Mouse (Mus musculus) stomach, embryonic 14.5 days (tissue): ENCODE measurements around the gene Gm10663. TPM values are rescaled to one million over a fixed set of nuclear protein-coding genes. Genes with fewer than 3 reads are reported as not detected.

Experiments
- ATAC-seq: fragments of 200-750 bp; cut with Nextera tagmentation; 2 replicates; pipeline ENCODE4 v1.8.0; 2017; ENCODE audit warnings: low read depth, moderate TSS enrichment; ENCODE audit not compliant: insufficient number of reproducible peaks, insufficient read depth, low FRiP score
- H3K27ac ChIP-seq: fragments of 300-500 bp; sonication (generic); 2 replicates; pipeline ENCODE4 v1.5.1; 2014; ENCODE audit warnings: mild to moderate bottlenecking, low read length, moderate library complexity, mixed read lengths
- H3K27me3 ChIP-seq: fragments of 300-500 bp; sonication (generic); 2 replicates; pipeline ENCODE4 v1.6.1; 2014; ENCODE audit warnings: low read length, control low read depth, mixed read lengths; ENCODE audit not compliant: control insufficient read depth, insufficient read depth
- H3K36me3 ChIP-seq: fragments of 300-500 bp; sonication (generic); 2 replicates; pipeline ENCODE4 v1.6.1; 2014; ENCODE audit warnings: mild to moderate bottlenecking, control low read depth, low read length, moderate library complexity, mixed read lengths; ENCODE audit not compliant: control insufficient read depth, insufficient read depth
- H3K4me1 ChIP-seq: fragments of 300-500 bp; sonication (generic); 2 replicates; pipeline ENCODE4 v1.6.1; 2014; ENCODE audit warnings: low read length, control low read depth, mixed read lengths; ENCODE audit not compliant: control insufficient read depth, insufficient read depth
- H3K4me2 ChIP-seq: fragments of 300-500 bp; sonication (generic); replicated peaks from 2 replicates; pipeline ENCODE4 v1.6.1; 2014; ENCODE audit warnings: low read depth, low read length, control low read depth
- H3K4me3 ChIP-seq: fragments of 300-500 bp; sonication (generic); 2 replicates; pipeline ENCODE4 v1.5.1; 2014; ENCODE audit warnings: low read depth, low read length, control low read depth
- H3K9ac ChIP-seq: fragments of 300-500 bp; sonication (generic); replicated peaks from 2 replicates; pipeline ENCODE4 v1.6.1; 2014; ENCODE audit warnings: low read depth, mild to moderate bottlenecking, control low read depth, low read length, moderate library complexity, mixed read lengths
- H3K9me3 ChIP-seq: fragments of 300-500 bp; sonication (generic); 2 replicates; pipeline ENCODE4 v1.6.1; 2016; ENCODE audit warnings: low read depth, low read length, control low read depth; ENCODE audit not compliant: control insufficient read depth
- WGBS: fragments of 180-500 bp; shearing (Covaris S2); extraction: QIAGEN DNeasy Blood & Tissue Kit; methylation state at CpG from one replicate; pipeline ENCODE4 v1.1.7; 2014; 5-methylcytosine and 5-hydroxymethylcytosine counted together
- polyA plus RNA-seq: library from polyadenylated mRNA; unstranded; fragments of >200 nt; fragmentation: Nextera tagmentation; extraction: Ambion mirVana; gene quantifications from 2 replicates; pipeline ENCODE4 v1.2.1, GENCODE M21; 2014

The Gm10663 gene
- polyA plus RNA-seq, 1 experiment from 2014 or later = not detected

DNA sequence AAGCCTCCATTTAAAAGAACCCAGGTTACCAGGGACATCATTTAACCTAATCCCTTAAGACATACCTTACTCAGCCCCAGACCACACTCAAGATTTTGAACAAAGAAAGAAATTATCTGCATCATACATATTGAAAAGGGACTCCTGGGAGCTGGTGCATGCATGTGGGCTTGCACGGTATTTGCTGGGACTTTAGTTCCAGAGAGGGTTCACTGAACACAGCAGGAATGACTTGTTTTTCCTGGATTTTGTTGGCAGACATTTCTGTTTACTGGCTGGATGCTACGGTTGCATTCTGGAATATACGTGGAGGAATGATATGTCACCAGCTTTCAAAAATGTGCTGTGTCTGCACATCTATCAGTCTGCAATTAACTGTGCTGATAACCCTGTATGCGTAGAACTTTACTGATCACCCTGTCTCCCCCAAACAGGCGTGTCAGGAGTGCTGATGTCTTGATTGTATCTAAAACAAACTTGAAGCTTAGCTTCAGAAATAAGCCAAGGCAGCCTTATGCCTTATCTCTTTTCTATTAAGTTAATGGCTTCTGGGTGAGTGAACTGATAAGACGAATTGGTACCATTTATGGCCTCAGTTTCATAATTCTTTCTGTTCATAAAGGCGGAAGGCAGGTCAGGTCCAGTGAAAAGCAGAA lies 23.1 kb downstream of the Gm10663 start:
- H3K27me3 ChIP-seq = no peaks in the 10 kb centered on the region
- H3K4me3 ChIP-seq = no peak overlapping the region
- no peaks in the 10 kb centered on the region for H3K36me3 ChIP-seq
- H3K4me2 ChIP-seq = no peak overlapping the region
- no peaks in the 10 kb centered on the region for H3K9me3 ChIP-seq
- no peak overlapping the region for H3K27ac ChIP-seq
- 43% methylated on average over 7 of the region's 7 CpGs for WGBS
- no peak for ATAC-seq
- no peaks in the 10 kb centered on the region for H3K4me1 ChIP-seq
- H3K9ac ChIP-seq = no peak overlapping the region

DNA sequence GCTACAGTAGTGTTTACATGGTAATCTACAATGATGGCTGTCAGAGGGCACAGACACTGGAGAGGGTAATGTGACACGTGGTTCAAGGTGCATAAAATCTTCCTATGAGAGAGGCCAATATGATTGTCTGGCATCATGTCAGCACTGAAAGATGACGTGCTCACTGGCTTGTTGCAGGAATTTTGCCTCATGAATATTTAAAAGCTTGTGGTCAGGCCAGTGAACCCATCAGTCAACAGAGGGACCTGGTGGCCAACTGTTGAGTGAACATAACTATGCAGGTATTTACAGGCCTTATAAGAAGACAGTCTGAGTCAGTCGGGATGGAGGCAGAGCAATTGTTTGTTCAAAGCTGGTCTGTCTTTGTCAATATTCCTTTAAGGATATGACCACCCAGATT lies 24.9 kb downstream of the Gm10663 start:
- Histone ChIP-seq H3K4me2 (no peak overlapping the region), H3K4me3 (no peak overlapping the region), H3K36me3 (no peaks in the 10 kb centered on the region), H3K27ac (no peak overlapping the region), H3K4me1 (no peaks in the 10 kb centered on the region), H3K9me3 (no peaks in the 10 kb centered on the region), H3K9ac (no peak overlapping the region), H3K27me3 (no peaks in the 10 kb centered on the region)
- WGBS = 58% methylated on average over 3 of the region's 3 CpGs
- ATAC-seq = no peak

DNA sequence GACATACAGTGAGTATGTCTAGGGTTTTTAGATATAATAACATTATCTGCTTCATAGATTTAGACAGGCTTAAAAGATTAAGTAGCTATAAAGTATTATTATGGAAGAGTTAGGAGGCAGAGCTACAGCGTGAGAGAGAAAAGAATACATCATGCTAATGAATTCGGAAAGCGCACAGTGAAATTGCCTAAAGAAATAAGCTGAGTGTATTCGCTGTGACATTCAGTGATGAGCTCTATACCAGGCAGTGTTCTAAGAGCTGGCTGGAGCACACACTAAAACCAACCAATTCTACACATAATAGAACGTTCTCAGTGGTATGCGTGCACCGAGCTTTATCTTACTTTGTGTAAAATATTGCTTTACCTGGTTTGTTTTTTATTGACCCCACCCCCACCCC lies 28.8 kb downstream of the Gm10663 start:
- Histone ChIP-seq H3K36me3 (no peaks in the 10 kb centered on the region), H3K27ac (no peak overlapping the region), H3K4me2 (no peak overlapping the region), H3K27me3 (no peaks in the 10 kb centered on the region), H3K4me1 (no peaks in the 10 kb centered on the region), H3K9me3 (no peaks in the 10 kb centered on the region), H3K4me3 (no peak overlapping the region), H3K9ac (no peak overlapping the region)
- no peak for ATAC-seq
- WGBS = 80% methylated on average over 7 of the region's 7 CpGs

DNA sequence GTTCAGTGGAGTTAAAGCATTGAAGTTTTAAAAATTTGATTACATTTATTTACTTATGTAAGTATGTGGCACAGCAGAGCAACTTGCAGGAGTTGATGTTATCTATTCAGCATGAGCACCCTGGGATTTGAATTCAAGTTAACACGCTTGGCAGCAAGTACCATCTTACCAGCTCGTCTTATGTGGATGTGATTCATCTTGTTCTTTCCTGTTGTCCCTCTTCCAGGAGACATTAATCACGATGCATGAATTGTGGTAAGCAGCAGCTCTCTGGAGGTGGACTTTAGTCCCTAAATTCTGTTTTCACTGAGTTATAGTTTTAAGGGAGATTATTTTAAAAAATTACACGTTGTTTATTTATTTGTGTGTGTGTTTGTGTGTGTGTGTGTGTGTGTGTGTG lies 29.2 kb downstream of the Gm10663 start:
- Histone ChIP-seq H3K4me2 (no peak overlapping the region), H3K27ac (no peak overlapping the region), H3K4me3 (no peak overlapping the region), H3K4me1 (no peaks in the 10 kb centered on the region), H3K36me3 (no peaks in the 10 kb centered on the region), H3K9ac (no peak overlapping the region), H3K27me3 (no peaks in the 10 kb centered on the region), H3K9me3 (no peaks in the 10 kb centered on the region)
- ATAC-seq = no peak
- 54% methylated on average over 4 of the region's 4 CpGs for WGBS

DNA sequence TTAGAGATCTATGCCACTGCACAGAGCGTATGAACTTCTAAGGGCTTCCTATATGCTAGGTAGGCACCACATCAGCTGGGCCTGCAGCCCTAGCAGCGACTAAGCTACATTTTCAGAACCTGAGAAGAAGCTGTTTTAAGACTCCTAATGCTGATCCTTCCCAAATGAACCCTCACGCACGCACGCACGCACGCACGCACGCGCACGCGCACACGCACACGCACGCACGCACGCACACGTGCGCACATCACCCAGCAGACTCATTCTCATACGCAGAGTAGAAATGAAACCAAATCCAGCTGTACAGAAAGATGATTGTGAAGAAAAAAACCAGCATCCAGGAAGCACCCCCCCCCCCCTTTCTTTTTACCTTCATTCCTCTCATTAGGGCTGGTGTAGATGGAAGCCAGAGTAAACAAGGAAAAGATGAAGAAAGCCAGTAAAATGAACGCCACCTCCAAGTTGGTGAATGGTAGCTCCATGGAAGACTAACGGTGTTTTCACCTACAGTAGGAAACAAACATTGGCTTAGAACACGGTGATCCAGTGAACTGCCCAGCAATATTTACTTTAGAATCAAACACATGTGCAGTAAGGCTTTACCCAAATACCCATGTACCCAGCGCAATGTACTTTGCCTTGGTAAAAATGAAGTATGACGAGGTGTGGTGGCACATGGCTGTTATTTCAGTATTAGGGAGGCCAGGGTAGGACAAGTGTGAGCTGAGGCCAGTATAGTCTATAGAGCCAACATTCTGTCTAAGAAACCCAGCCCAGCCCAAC lies 33.3 kb downstream of the Gm10663 start:
- no peak overlapping the region for H3K27ac ChIP-seq
- WGBS = 90% methylated on average over 25 of the region's 25 CpGs
- H3K4me2 ChIP-seq = no peak overlapping the region
- no peaks in the 10 kb centered on the region for H3K27me3 ChIP-seq
- H3K9me3 ChIP-seq = no peaks in the 10 kb centered on the region
- H3K4me3 ChIP-seq = no peak overlapping the region
- no peaks in the 10 kb centered on the region for H3K4me1 ChIP-seq
- H3K36me3 ChIP-seq = no peaks in the 10 kb centered on the region
- ATAC-seq = no peak
- no peak overlapping the region for H3K9ac ChIP-seq

DNA sequence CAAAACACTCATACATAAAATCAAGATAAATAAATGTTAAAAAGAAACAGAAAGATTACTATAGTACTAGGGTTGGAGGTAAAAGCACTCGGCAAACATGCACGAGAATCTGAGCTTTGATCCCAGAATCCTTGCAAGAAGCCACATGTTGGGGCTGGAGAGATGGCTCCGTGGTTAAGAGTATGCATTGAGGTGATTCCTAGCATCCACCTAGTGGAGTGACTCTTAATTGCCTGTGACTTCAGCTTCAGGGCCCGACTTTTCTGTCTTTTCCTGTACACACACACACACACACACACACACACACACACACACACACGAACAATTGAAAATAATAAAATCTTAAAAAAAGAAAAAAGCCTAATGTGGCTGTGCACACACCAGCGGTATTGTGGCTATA lies 34.1 kb downstream of the Gm10663 start:
- ATAC-seq = no peak
- Histone ChIP-seq H3K36me3 (no peaks in the 10 kb centered on the region), H3K9me3 (no peaks in the 10 kb centered on the region), H3K27ac (no peak overlapping the region), H3K4me2 (no peak overlapping the region), H3K4me1 (no peaks in the 10 kb centered on the region), H3K9ac (no peak overlapping the region), H3K27me3 (no peaks in the 10 kb centered on the region), H3K4me3 (no peak overlapping the region)
- WGBS = 71% methylated on average over 6 of the region's 6 CpGs

DNA sequence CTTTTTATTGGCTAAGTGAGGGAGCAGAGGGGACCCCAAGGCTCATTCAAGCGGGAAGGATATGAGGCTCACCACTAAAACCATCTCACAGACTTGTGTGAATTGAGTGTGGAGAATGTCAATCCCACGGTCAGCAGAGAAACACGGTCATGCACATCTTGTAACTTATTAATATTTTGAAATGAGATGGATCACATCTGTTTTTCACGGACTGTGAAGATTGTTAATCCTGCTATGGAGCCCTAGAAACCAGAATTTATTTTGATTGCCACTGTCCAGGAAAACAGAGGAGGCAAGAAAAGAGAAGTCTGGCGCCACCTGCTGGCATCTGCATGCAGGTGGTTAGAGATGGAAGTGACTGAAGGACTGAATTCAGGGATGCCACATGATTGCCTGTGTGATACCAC lies 35.5 kb downstream of the Gm10663 start:
- H3K4me2 ChIP-seq = no peak overlapping the region
- no peak overlapping the region for H3K27ac ChIP-seq
- 34% methylated on average over 5 of the region's 5 CpGs for WGBS
- no peaks in the 10 kb centered on the region for H3K9me3 ChIP-seq
- H3K27me3 ChIP-seq = no peaks in the 10 kb centered on the region
- H3K36me3 ChIP-seq = no peaks in the 10 kb centered on the region
- no peak overlapping the region for H3K4me3 ChIP-seq
- ATAC-seq = 0 out of 2 replicates have a peak, but pooled peaks have one; percentile 43
- no peak overlapping the region for H3K9ac ChIP-seq
- no peaks in the 10 kb centered on the region for H3K4me1 ChIP-seq

DNA sequence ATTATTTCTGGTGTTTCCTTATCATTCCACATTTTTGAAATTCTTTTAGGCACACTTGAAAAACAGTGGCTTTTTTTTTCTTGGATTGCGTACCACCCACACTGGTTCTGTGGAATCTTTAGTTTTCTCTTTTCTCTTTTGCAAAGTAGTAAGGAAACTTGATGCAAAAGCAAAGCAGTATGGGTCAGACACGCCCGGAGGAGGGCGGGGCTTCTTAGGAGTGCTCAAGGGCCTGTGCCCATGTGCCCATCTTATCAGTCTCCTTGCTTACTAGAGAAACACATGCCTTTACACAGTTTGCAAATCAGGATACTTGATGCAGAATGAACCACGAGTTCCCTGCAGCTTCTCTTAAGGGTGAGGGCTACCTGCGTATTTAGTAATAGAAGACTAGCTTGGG lies 37.3 kb downstream of the Gm10663 start:
- Histone ChIP-seq H3K36me3 (no peaks in the 10 kb centered on the region), H3K4me1 (no peaks in the 10 kb centered on the region), H3K4me3 (no peak overlapping the region), H3K9me3 (no peaks in the 10 kb centered on the region), H3K9ac (no peak overlapping the region), H3K27me3 (no peaks in the 10 kb centered on the region), H3K27ac (no peak overlapping the region), H3K4me2 (no peak overlapping the region)
- no peak for ATAC-seq
- 76% methylated on average over 6 of the region's 6 CpGs for whole genome bisulfite sequencing
